Mouse (Mus musculus) midbrain, embryonic 15.5 days (tissue): ENCODE data around the gene Mus81. TPM values are rescaled to one million over a fixed set of nuclear protein-coding genes. Genes with fewer than 3 reads are reported as not detected.
A peak's percentile ranks its signal among the peaks of the same experiment; 100 is the strongest.

Experiments used
- ATAC-seq: fragments of 200-750 bp; cut with Nextera tagmentation; replicated peaks from 2 replicates; pipeline ENCODE4 v1.8.0; 2017; ENCODE audit warnings: moderate TSS enrichment
- H3K27ac ChIP-seq: fragments of 300-500 bp; sonication (generic); 2 replicates; pipeline ENCODE4 v1.5.1; 2015; ENCODE audit warnings: mild to moderate bottlenecking, inconsistent platforms
- H3K27me3 ChIP-seq: fragments of 300-500 bp; sonication (generic); replicated peaks from 2 replicates; pipeline ENCODE4 v1.6.1; 2015; ENCODE audit warnings: inconsistent platforms
- H3K36me3 ChIP-seq: fragments of 300-500 bp; sonication (generic); replicated peaks from 2 replicates; pipeline ENCODE4 v1.6.1; 2015; ENCODE audit warnings: inconsistent platforms
- H3K4me1 ChIP-seq: fragments of 300-500 bp; sonication (generic); 2 replicates; pipeline ENCODE4 v1.6.1; 2015; ENCODE audit warnings: inconsistent platforms
- H3K4me2 ChIP-seq: fragments of 300-500 bp; sonication (generic); 2 replicates; pipeline ENCODE4 v1.6.1; 2015; ENCODE audit warnings: inconsistent platforms, mild to moderate bottlenecking, moderate library complexity
- H3K4me3 ChIP-seq: fragments of 300-500 bp; sonication (generic); 2 replicates; pipeline ENCODE4 v1.5.1; 2015; ENCODE audit warnings: mild to moderate bottlenecking, inconsistent platforms
- H3K9ac ChIP-seq: fragments of 300-500 bp; sonication (generic); 2 replicates; pipeline ENCODE4 v1.6.1; 2015; ENCODE audit warnings: mild to moderate bottlenecking, inconsistent platforms
- H3K9me3 ChIP-seq: fragments of 300-500 bp; sonication (generic); 2 replicates; pipeline ENCODE4 v1.6.1; 2016; ENCODE audit warnings: inconsistent platforms
- WGBS: fragments of 180-500 bp; shearing (Covaris S2); methylation state at CpG from one replicate; pipeline ENCODE4 v1.1.7; 2015; ENCODE audit warnings: mixed read lengths; 5-methylcytosine and 5-hydroxymethylcytosine counted together
- polyA plus RNA-seq: library from polyadenylated mRNA; unstranded; fragments of >200 nt; fragmentation: Nextera tagmentation; extraction: Ambion mirVana; gene quantifications from 2 replicates; pipeline ENCODE4 v1.2.1, GENCODE M21; 2015

Mus81 gene
- polyA plus RNA-seq, 1 experiment from 2014 or later = 54.3 TPM

DNA sequence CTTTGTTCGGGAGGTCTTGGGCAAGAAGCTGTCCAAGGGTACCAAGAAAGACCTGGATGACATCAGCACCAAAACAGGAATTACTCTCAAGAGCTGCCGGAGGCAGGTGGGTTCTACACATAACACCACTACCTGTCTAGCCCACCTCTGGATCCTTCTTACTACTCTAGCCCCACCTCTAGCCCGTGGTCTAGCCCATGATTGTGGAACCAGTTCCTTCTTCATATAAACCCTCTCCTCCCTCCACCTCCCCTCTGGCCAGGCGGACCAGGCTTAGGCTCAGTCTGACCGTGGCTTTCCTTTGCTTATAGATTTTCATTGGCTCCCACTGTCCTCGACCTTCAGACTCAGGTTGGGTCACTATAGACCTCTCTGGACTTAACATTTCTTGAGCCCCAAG is 26.8 kb downstream of the Mus81 start:
- H3K4me2 ChIP-seq = peak overlapping the region; percentile 88
- no peaks in the 10 kb centered on the region for H3K9me3 ChIP-seq
- H3K4me3 ChIP-seq = peak overlapping the region; percentile 76
- H3K27me3 ChIP-seq = peaks cover 8% of the 10 kb centered on the region; the same call in 1 of the 2 replicates
- 91% methylated on average over 6 of the region's 6 CpGs for WGBS
- peaks cover 43% of the 10 kb centered on the region for H3K4me1 ChIP-seq
- no peak for ATAC-seq
- H3K27ac ChIP-seq = no peak overlapping the region
- H3K36me3 ChIP-seq = peaks cover 17% of the 10 kb centered on the region
- H3K9ac ChIP-seq = peak overlapping the region; percentile 78

DNA sequence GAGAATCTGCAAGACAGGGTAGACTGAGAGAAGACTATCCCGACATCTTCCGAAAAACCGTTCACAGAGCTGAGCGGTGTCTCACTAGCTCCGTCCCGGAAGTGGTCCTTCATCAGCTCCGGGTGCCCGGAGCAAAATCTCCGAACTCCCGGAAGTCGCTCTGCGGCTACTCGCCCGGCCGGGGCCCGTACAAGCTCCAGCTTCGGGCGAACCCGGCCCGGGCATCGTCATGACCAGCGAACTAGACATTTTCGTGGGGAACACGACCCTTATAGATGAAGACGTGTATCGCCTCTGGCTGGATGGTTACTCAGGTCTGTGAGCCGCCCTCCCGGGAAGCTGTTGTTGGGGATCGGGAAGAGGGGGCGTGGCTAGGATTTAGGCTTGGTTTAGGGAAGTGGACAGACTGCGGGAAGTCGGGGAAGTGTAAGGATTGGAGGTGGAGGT is 27.7 kb downstream of the Mus81 start, which contains the start of gene Fibp:
Gene Fibp (plus strand): TSS at position 151 of the 447 bp plus-strand sequence.
- ATAC-seq = peak; percentile 48
- WGBS = under 1% methylated on average over 32 of the region's 32 CpGs
- Histone ChIP-seq H3K9ac (peak within 1 kb of the TSS; percentile 78), H3K9me3 (no peaks in the 10 kb centered on the region), H3K4me1 (peaks cover 52% of the 10 kb centered on the region), H3K27me3 (peaks cover 8% of the 10 kb centered on the region; the same call in 1 of the 2 replicates), H3K4me2 (peak within 1 kb of the TSS; percentile 88), H3K27ac (peak within 1 kb of the TSS; percentile 82), H3K36me3 (peaks cover 10% of the 10 kb centered on the region), H3K4me3 (peak within 1 kb of the TSS; percentile 76)

GRCm38 (mm10) chr19:5459896-5460295 is 28.3 kb downstream of the Mus81 start:
- Histone ChIP-seq H3K4me2 (peak overlapping the region; percentile 88), H3K36me3 (peaks cover 7% of the 10 kb centered on the region), H3K27me3 (peaks cover 8% of the 10 kb centered on the region; the same call in 1 of the 2 replicates), H3K9me3 (no peaks in the 10 kb centered on the region), H3K9ac (peak overlapping the region; percentile 78), H3K27ac (peak overlapping the region; percentile 82), H3K4me3 (peak overlapping the region; percentile 76), H3K4me1 (peaks cover 55% of the 10 kb centered on the region)
- 27% methylated on average over 3 of the region's 3 CpGs for WGBS
- no peak for ATAC-seq

- no peaks in the 10 kb centered on the region for H3K9me3 ChIP-seq
- no peak overlapping the region for H3K9ac ChIP-seq
- H3K27ac ChIP-seq = no peak overlapping the region
- no peak overlapping the region for H3K4me3 ChIP-seq
- WGBS = 67% methylated on average over 7 of the region's 7 CpGs
- H3K4me2 ChIP-seq = no peak overlapping the region
- no peak for ATAC-seq
- H3K27me3 ChIP-seq = peaks cover 8% of the 10 kb centered on the region; the same call in 1 of the 2 replicates
- H3K36me3 ChIP-seq = peaks cover 5% of the 10 kb centered on the region; the same call in 1 of the 2 replicates
- peaks cover 48% of the 10 kb centered on the region for H3K4me1 ChIP-seq
Observed at GRCm38 (mm10) chr19:5459019-5459418, 29.2 kb downstream of the Mus81 start.

DNA sequence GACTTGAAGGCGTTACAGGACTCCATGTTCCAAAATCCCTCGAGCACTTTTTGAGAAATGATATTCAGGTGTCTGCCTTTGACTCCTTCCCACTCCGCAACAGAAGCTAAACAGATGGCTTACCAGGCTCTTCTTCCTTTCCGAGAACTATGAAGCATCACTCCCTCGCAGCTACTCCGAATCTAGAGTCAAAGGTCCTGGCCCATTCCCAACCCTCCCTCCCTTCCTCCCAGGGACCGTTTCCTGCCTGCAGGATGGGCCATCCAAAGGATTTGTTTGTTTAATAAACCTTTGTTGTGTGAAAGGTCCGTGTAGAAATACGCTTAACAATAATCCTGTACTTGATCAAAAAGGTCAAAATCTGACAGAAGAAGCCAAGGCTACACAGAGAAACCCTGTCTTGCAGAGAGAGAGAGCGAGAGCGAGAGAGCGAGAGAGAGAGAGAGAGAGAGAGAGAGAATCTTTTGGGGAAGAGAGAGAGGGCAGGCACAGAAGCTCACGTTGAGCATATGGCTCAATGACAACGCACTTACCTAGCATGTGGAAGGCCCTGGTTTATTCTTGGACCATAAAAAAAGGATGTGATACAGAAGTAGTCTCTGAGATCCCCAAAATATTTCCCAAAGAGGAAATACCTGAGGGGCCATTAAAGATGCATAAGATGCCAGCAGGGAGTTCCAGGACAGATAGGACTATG is 30.3 kb downstream of the Mus81 start, which contains the start of gene Ccdc85b:
Gene Ccdc85b (minus strand): TSS at position 149 of the 697 bp plus-strand sequence.
- Histone ChIP-seq H3K27me3 (peaks cover 8% of the 10 kb centered on the region; the same call in 1 of the 2 replicates), H3K27ac (peak within 1 kb of the TSS; percentile 94), H3K4me3 (peak within 1 kb of the TSS; percentile 72), H3K9me3 (no peaks in the 10 kb centered on the region), H3K4me1 (peaks cover 43% of the 10 kb centered on the region), H3K9ac (peak within 1 kb of the TSS; percentile 80), H3K4me2 (peak within 1 kb of the TSS; percentile 85), H3K36me3 (0 out of 2 replicates have a peak, but pooled peaks cover under 1% of the 10 kb centered on the region)
- WGBS = 15% methylated on average over 14 of the region's 14 CpGs
- peak; percentile 10; the same call in 1 of the 2 replicates for ATAC-seq

GRCm38 (mm10) chr19:5456922-5457745 is 31.1 kb downstream of the Mus81 start:
- H3K9me3 ChIP-seq = no peaks in the 10 kb centered on the region
- ATAC-seq = peak; percentile 95
- WGBS = under 1% methylated on average over 70 of the region's 70 CpGs
- H3K27ac ChIP-seq = peak overlapping the region; percentile 94
- no peaks in the 10 kb centered on the region for H3K36me3 ChIP-seq
- peak overlapping the region; percentile 72 for H3K4me3 ChIP-seq
- peaks cover 43% of the 10 kb centered on the region for H3K4me1 ChIP-seq
- peak overlapping the region; percentile 85 for H3K4me2 ChIP-seq
- H3K9ac ChIP-seq = peak overlapping the region; percentile 80
- H3K27me3 ChIP-seq = peaks cover 8% of the 10 kb centered on the region; the same call in 1 of the 2 replicates

DNA sequence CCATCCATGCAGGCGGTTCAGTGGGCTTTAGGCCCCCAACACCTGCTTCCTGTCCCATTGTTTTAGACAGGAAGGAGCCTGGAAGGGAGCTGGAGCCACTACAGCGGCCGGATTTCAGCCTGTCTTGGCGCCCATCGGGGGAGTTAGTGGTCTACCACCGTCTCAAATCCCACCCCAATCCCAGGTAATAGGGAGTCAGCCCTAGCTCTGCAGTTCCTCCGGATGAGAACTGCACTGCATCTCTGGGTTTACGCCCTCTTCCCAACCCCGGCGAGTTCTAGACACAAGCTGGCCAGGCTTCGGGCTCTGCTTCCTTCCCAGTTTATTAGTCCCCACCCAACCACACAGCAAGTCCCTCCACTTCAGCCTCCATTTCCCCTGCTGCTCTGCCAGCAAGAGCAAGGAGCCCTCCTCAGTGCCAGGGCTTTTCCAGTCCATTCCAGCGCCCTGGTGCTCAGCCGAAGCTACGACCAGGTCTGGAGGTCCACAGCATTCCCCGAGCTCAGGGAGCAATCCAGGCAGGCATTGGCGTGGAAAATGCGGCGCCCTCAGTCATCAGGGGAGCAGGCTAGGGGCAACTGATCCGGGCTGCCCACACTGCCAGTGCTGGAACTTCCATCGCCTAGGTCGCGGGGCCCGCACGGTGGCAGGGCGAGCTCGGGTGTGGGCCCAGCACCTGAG is 31.8 kb downstream of the Mus81 start:
- Histone ChIP-seq H3K4me2 (peak overlapping the region; percentile 85), H3K36me3 (no peaks in the 10 kb centered on the region), H3K27ac (peak overlapping the region; percentile 94), H3K4me3 (peak overlapping the region; percentile 72), H3K27me3 (peaks cover 8% of the 10 kb centered on the region; the same call in 1 of the 2 replicates), H3K9me3 (no peaks in the 10 kb centered on the region), H3K4me1 (peaks cover 38% of the 10 kb centered on the region), H3K9ac (peak overlapping the region; percentile 80)
- ATAC-seq = no peak; the same call in 1 of the 2 replicates
- WGBS = 3% methylated on average over 26 of the region's 26 CpGs

DNA sequence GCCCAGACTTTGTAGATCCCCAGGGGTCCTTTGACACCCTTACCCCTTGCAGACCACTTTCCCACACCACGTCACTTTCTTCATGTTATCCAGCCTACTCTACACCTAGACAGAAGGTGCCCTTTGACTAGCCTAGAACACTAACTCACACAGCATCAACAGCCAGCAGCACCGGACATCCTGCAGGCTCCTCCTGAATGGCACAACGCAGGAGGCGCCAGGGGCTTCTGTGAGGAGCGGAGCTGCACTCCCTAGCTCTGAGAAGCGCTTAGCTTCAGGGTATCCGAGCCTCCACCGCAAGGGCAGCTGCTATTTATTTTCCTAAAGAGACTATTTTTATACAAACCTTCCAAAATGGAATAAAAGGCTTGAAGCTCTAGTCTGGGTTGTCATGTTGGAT is 32.6 kb downstream of the Mus81 start:
- peak overlapping the region; percentile 27; the same call in 1 of the 2 replicates for H3K9ac ChIP-seq
- H3K27ac ChIP-seq = peak overlapping the region; percentile 94; the same call in 1 of the 2 replicates
- WGBS = 58% methylated on average over 8 of the region's 8 CpGs
- H3K4me3 ChIP-seq = peak overlapping the region; percentile 72
- peaks cover 11% of the 10 kb centered on the region for H3K27me3 ChIP-seq
- H3K9me3 ChIP-seq = no peaks in the 10 kb centered on the region
- peaks cover 32% of the 10 kb centered on the region for H3K4me1 ChIP-seq
- ATAC-seq = no peak
- H3K4me2 ChIP-seq = peak overlapping the region; percentile 85
- H3K36me3 ChIP-seq = no peaks in the 10 kb centered on the region

- Histone ChIP-seq H3K4me2 (peak overlapping the region; percentile 85), H3K9ac (peak overlapping the region; percentile 27; the same call in 1 of the 2 replicates), H3K4me3 (peak overlapping the region; percentile 72; the same call in 1 of the 2 replicates), H3K9me3 (no peaks in the 10 kb centered on the region), H3K27ac (no peak overlapping the region), H3K36me3 (no peaks in the 10 kb centered on the region), H3K27me3 (peaks cover 17% of the 10 kb centered on the region), H3K4me1 (peaks cover 31% of the 10 kb centered on the region)
- 84% methylated on average over 12 of the region's 12 CpGs for WGBS
- ATAC-seq = no peak
Observed at GRCm38 (mm10) chr19:5455037-5455436, 33.2 kb downstream of the Mus81 start.

GRCm38 (mm10) chr19:5451766-5452165 is 36.4 kb downstream of the Mus81 start:
- no peak overlapping the region for H3K4me3 ChIP-seq
- ATAC-seq = no peak
- no peak overlapping the region for H3K9ac ChIP-seq
- peaks cover 37% of the 10 kb centered on the region for H3K4me1 ChIP-seq
- no peaks in the 10 kb centered on the region for H3K36me3 ChIP-seq
- 79% methylated on average over 6 of the region's 6 CpGs for WGBS
- peaks cover 42% of the 10 kb centered on the region for H3K27me3 ChIP-seq
- H3K27ac ChIP-seq = no peak overlapping the region
- no peaks in the 10 kb centered on the region for H3K9me3 ChIP-seq
- no peak overlapping the region for H3K4me2 ChIP-seq

GRCm38 (mm10) chr19:5449673-5450072 is 38.5 kb downstream of the Mus81 start:
- 88% methylated on average over 3 of the region's 3 CpGs for WGBS
- no peak for ATAC-seq
- H3K27me3 ChIP-seq = peaks cover 55% of the 10 kb centered on the region

More at GRCm38 (mm10) chr19:5449673-5450072, 38.5 kb downstream of the Mus81 start:
- H3K4me3 ChIP-seq = no peak overlapping the region
- H3K4me1 ChIP-seq = peaks cover 18% of the 10 kb centered on the region
- no peaks in the 10 kb centered on the region for H3K9me3 ChIP-seq
- no peak overlapping the region for H3K9ac ChIP-seq
- H3K36me3 ChIP-seq = no peaks in the 10 kb centered on the region
- H3K4me2 ChIP-seq = no peak overlapping the region
- H3K27ac ChIP-seq = no peak overlapping the region
